Mouse (Mus musculus) megakaryocyte, adult 5-6 weeks (primary cell): ENCODE results near the gene Mlxipl. TPM values are rescaled to one million over a fixed set of nuclear protein-coding genes. Genes with fewer than 3 reads are reported as not detected.

ENCODE experiments used
- ATAC-seq: 2 replicates; pipeline ENCODE4 v1.8.0; 2016; ENCODE audit warnings: mild to moderate bottlenecking, inconsistent platforms; ENCODE audit not compliant: poor library complexity, severe bottlenecking
- total RNA-seq, 2 experiments: library from RNA; stranded (forward) in 1 of 2; stranded (reverse) in 1 of 2; fragments of 153-499, 151-499 nt in 1 of 2; fragments of 221-1000, 200-1000 nt in 1 of 2; gene quantifications; 2 replicates each; pipeline versions ENCODE4 v1.2.3 to v1.2.4; 2015 to 2017

Gene Mlxipl
- total RNA-seq, 2 experiments from 2014 or later = 0.31 to 0.62 TPM

DNA sequence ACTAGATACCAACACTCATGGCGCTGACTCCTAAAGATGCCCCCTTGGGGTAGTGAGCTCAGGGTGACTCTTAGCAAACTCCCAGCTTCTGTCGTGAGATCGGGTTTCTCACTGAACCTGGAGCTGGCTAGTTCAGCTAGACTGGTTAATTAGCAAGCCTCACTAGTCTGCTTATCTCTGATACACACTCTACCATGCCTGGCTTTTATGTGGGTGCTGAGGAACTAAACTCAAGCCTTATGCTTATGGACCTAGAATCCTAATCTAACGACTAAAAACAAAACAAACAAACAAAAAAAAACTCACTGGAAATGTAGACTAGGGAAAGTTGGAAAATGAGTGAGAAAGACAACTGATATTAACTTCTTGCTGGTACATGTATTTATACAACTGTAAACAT, 54.8 kb downstream of the Mlxipl start:
- no peak for ATAC-seq

DNA sequence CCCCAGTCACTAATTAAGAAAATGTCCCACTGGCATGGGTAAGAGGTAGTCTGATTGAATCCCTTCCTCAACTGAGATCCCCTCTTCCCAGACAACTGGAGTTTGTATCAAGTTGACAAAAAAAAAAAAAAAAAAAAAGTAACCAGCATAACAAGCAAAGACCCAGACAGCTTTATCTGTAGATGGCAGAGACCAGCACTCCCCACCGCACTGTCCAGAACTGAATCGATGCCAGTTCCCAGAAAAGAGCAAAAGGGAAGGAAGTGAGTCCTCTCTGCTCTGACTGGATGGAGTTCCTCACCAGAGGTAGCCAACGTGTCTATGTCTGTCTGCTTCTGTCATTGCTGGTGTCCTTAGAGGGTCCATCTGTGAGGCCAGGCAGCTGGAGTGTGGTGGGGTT, 55.8 kb downstream of the Mlxipl start:
- ATAC-seq = no peak

DNA sequence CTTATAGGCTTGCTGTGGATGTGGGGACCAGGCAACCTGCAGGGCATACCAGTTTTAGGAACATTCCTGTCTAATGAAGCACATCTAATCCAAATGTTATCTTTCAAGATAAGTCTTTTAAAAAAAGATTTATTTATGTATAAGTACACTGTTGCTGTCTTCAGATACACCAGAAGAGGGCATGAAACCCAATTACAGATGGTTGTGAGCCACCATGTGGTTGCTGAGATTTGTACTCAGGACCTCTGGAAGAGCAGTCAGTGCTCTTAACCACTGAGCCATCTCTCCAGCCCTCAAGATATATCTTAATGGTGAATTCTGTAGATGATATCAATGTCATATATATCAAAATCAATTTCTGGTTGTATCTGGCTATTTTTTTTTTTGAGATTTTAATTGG, 56.3 kb downstream of the Mlxipl start:
- no peak for ATAC-seq

DNA sequence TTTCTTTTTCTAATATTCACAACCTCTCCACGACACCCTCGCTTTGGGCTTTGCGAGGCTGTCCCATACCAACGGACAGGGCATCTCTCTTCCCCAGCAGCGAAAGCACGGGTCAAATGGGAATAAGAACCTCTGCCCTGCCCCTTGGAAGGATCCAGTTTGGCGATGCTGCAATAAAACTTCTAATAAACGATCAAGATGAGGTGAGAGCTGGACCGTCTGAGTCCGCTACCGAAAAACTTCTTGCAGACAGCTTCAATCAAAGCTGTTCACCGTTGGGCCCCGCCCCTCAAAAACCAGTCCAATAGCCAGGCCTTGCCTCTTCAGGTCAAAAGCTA, 59.0 kb downstream of the Mlxipl start:
- ATAC-seq = no peak

DNA sequence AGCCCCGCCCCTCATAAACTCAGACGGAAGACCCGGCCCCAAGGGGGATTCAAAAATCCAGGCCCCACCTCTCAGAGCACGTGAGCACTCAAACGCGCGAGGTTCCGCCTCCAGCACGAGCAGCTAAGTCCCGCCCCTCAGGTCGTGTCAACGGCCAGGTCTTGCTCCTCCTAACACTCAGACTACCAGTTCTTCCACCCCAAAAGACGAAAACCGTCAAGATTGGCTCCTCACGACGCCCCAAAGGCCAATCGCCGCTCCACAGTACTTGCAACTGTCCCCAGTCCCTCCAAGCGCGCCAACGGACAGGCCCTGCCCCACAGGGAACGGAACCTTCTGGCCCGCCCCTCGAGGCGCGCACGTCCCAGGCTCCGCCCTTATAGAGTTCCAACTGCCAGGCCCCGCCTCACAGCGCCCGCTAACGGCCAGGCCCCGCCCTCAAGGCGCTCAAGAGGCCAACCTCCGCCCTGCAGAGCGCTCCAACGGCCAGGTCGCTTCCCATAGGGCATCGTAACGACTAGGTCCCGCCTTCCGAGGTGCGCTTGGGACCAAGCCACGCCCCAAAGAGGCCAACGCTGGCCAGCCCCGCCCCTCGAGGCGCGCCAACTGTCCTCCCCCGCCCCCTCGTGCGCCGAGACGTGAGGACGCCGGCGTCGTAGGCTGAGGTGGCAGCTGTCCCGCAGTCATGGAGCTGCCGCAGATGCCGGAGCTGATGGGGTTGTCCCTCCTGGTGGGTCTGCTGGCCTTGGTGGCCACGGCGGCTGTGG, 59.5 kb downstream of the Mlxipl start, which contains the start of gene Tbl2:
TSS of gene Tbl2 (plus strand) at position 605 of the 767 bp plus-strand sequence.
- peak; percentile 89 for ATAC-seq

DNA sequence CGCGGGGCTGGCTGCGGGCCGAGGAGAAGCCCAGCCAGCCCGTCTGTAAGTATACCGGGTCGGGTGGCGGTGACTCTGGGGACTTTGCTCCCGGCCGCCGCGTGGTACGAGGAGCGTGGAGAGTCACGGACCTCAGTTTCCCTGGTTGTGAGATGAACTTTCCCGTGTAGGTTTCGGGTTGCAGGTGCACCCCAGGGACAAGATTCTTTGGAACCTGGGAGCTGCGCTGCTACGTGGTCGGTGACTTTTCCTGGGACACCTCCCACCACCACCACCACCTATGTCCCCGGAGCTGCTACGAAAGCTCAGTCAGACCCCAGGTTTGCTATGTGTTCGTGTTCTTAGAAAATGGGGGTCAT, 60.1 kb downstream of the Mlxipl start:
- no peak for ATAC-seq

DNA sequence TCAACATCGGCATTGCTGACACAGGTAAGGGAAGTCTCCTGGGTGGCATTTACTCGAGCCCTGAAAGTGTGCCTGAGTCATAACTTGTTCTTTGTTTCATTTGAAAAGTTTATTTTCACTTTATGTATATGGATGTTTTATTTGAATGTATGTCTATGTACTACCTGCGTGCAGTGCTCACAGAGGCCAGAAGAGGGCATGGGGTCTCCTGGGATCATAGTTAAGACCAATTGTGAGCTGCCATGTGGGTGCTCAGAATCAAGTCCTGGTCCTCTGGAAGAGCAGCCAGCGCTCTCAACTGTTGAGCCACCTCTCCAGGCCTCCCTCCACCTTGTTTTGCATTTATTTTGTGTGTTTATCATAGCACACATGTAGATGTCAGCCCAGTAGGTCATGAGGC, 66.8 kb downstream of the Mlxipl start:
- no peak for ATAC-seq

DNA sequence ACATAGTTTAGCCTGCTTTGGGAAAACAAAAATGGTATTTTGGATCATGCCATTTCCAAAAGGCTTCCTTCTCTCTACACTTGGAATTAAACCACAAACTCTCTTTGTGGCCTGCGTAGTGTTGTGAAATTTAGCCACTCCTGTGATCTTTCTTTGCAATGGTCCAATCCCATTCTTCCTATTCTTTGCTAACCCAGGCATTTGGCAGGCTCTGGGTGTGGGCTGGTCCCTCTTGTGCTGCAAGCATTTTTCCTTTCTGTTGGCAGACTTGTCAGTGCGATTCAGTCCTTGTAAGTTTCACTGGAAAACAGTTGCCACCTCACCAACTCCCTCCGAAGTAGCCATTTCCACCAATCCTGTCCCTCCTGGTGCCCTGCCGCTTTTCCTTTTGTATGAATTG, 71.5 kb downstream of the Mlxipl start:
- ATAC-seq = no peak

DNA sequence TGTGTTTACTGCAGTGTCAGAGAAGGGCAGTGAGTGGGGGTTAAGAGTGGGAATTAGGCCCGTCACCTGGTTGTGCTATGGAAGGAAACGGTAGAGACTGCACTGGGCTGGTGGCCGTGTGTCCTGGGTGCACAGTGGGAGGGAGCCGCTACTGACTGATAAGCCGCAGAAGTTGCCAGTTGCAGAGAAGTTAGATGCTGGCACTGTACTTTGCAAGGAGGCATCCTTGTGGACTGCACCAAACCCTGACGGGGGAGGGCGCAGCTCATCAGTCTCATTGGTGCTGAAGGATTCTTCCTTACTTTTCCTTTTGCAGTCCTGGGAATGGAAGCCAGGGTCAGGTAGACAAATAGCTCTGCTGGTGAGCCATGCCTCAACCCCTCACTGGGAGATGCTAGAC, 72.0 kb downstream of the Mlxipl start:
- no peak for ATAC-seq

DNA sequence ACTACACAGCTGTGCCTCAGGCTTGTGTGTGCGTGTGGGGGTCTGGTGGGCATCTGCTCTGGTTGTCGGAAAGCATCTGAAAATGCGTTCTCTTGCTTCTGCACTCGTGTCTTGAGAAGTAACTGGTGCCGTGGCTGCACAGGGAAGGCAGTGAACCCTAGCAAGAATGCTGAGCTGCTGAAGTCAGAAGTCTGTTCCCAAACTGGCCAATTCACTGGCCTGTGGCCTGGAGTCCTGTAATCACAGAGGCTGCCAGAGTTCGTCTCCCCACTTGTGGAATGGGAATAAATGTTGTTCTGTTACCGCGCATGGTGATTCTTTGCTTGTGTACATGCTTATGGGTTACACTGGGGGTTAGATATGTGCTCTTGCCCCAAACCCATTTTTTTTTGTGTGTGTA, 72.7 kb downstream of the Mlxipl start:
- no peak for ATAC-seq

DNA sequence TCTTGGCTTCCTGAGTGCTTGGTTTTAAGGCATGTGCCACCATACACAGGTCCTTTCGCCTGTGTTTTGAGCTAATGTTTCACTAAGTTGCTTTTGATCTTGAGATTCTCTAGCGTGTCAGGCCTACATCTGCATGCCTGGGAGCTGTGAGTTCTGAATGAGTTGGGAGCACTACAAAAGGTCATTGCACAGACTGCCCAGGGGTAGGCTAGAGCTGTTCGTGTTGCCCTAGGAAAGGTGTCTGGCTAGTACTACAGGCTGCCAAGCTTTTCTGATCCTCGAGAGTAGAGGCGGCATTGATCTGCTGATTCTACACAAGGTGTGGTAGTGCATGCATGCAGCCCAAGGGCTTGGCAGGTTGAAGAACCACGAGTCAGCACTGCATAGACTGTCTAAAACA, 73.1 kb downstream of the Mlxipl start:
- no peak for ATAC-seq

DNA sequence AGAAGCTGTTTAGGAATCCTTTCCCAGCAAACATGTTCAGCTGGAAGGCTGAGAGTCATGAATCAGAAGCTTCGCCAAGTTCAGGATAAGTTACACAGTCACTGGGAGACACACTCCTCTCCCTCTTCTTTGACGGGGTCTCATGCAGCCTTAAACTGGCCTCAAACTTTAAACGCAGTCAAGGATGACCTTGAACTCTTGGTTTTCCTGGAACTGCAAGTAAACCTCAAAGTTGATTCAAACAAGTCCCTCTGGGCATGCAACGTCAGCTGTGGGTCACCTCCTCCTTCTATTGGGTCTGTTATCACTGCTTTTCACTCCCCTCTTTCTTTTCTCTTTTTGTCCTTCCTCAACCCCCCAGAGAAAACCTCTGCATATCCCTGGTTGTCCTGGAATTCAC, 77.2 kb downstream of the Mlxipl start:
- ATAC-seq = no peak

DNA sequence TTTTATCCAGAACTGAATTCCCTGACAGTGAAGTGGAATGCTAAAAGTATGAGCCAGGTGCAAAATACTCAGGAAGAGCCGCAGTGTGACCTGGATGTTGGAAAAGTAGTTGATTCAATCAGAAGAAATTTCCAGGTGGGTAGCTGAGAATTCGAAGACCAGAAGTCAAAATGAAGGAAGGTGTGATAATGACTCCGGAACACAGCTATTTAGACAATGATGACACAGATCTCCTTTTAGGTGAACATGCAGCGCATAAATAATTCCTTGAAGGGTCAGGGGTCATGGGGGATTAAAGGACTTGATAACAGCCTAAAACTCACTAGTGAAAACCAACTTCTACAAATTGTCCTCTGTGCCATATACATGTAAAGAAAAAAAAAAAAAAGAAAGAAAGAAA, 77.8 kb downstream of the Mlxipl start:
- ATAC-seq = no peak

DNA sequence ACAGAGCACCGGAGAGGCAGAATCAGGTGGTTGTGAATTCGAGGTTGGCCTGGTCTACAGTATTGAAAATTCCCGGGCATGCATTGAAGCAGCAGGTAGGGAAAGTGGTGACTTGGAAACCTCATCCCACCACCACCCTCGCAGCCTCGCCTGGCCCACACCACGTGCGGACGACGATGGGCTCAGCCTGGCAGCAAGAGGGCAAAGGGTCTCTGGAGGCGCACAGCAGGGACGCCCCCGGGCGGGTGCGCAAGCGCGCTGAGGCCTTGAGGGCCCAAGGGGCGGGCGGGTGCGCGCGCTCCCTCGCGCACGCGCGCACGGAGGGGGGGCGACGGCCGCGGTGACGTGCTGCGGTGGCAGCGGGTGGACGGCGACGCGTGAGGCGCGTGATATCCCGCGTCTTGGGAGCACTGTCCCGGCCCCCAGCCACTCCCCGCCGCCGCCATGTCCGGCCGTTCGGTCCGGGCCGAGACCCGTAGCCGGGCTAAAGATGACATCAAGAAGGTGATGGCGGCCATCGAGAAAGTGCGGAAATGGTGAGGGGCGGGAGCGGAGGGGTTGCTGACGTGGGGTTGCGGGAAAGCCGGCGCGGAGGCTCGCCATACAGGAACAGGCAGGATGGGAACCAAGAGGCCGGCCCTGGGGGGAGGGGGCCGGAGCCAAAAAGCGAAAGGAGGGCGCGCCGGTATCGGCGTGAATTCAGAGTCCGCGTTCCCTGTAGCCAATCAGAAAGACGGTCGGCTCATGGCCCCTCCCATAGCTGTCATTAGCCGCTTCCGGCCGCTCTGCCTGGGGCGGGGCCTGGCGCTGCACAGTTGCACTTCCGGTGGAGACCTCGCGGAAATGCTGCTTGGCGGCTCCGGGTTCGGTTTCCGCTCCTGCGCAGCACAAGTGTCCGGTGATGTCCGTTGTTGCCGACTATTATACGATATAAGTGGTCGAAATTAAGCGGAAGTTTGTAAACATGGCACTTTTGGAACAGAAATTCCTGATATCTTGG, 78.7 kb downstream of the Mlxipl start, which contains the start of gene Bcl7b:
TSS of gene Bcl7b (plus strand) at position 221 of the 1,000 bp plus-strand sequence.
- peak; percentile 95 for ATAC-seq

DNA sequence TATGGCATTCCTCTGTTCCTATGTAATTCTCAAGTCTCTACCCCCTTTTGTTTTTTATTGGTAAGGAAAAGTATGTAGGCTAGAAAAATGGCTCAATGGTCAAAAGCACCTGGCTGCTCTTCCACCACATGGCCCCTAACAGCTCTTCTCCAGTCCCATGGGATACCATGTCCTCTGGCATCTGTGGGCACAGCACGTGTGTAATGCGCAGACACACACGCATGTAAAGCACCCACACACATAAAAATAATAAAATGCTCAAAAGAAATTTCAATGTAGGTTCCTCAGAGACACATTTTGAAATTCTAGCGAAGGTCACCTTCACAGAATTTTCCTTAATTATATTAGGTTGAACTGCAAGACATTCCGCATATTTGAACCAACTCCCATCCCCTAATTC, 79.8 kb downstream of the Mlxipl start:
- no peak for ATAC-seq

DNA sequence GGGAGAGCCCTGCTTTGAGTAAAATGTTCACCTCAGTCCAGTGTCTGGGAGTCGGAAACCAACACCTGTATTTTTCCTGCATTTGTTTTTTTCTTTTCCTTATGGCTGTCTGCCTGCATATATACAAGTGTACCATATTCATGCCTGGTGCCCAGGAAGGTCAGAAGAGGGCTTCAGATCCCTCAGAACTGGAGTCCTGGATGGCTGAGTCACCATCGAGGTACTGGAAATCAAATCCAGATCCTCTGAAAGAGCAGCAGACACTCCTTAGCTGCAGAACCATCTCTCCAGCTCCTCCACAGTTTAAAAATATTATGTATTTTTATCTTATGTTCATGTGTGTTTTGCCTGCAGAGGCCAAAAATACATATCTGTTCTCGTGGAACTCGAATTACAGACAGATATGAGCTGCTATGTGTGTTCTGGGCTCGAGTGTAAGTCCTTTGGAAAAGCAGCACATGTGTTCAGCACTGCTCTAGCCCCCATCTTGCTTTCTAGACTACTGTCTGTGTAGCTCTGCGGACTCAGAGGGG, 82.1 kb downstream of the Mlxipl start:
- no peak for ATAC-seq

DNA sequence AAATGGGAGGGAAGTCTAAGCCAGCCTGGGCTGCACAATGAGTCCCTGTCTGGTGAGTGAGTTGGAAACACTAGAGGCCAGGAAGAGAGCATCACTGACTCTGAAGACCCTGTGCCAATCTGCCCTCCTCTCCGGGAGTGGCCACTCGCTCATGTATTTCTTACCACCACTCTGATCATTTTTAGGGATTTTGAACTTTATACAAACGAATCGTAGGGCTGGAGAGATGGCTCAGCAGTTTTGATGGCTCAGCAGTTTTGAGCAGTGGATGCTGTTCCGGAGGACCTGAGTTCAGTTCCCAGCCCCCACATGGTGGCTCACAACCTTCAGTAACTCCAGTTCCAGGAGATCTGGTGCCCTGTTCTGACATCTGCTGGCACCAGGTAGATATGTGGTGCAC, 83.3 kb downstream of the Mlxipl start:
- no peak for ATAC-seq

DNA sequence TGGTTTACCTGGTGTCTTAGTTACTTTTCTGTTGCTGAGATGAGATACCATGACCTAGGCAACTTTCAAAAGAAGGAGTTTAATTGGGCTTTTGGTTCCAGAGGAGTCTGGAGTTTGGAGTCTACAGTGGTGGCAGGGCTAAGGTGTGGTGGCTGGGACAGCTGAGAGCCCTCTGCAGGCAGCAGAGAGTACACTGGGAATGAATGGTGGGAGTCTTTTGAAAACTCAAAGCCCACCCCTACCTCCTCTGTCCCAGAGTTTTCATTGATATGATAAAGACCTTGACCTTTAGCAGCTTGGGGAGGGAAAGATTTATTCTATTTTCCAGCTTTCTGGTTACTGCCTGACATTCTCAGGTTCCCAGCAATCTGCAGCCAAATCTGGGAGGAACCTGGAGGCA, 85.4 kb downstream of the Mlxipl start:
- ATAC-seq = no peak

DNA sequence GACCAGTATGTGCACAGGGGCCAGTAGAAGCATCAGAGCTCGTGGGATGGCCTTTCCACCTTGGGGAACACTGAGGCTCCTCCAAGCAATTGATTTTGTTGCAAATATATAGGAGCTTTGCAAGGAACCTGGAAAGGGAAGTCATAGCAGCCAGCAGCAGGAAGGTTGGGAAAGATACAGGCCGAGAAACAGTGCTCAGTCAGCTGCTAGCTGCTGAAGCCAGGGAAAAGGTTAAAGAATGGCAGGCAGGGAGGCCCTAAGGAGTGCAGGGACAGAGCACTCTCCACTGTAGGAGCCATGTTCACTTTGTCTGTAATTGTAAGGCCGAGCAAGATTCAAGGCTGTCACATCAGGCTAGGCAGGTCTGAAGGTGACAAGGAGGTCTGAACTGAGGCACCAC, 88.8 kb downstream of the Mlxipl start:
- ATAC-seq = no peak

DNA sequence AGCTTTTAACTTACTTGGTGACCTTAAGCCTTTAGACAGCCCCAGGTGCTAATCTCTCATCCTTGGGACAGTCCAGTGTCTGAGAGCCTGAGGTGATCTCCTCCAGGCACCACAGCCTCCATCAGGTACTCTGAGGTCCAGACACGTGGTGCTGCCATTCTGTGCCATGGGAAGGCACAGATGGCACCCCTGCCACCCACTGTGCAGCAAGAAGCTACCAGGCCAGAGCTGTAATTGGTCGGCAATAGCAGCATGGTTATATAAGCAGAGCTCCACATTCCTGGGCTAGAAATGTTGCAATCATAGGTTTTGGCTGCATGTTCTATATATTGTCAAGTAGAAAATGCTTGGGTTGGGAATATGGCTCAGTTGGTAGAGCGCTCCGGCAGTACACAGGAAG, 89.3 kb downstream of the Mlxipl start:
- ATAC-seq = no peak

DNA sequence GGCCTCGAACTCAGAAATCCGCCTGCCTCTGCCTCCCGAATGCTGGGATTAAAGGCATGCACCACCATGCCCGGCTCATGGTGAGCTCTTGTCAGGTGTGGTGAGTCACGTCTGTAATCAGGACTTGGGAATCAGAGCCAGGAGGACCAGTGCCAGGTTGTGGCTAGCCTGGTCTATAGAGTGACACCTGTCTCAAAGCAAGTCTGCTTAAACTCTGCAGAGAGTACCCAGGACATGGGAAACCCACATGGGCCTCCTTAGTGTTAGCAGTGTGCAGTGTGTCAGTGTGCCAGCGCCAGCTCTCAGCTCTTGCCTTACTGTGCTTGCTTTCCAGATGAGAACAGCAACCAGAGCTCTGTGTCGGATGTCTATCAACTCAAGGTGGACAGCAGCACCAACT, 89.9 kb downstream of the Mlxipl start:
- ATAC-seq = no peak

DNA sequence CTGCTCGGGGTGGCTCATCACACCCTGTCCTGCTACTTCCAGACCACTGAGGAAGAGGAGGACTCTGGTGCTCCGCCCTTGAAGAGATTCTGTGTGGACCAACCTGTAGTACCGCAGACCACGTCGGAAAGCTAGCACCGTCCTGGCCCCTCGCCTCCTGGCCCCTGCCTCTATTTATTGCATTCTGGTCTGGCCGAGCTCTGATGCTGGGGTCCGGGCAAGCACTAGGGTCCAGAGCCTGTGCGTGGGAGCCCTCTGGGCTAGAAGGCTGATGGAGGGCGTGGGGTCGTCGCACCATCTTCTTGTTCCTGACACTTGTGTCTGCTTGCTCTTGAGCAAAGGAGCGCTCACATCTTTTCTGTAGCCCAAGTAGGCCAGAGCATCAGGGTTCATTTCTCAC, 91.1 kb downstream of the Mlxipl start:
- ATAC-seq = no peak
